In the genomic region with DNA sequence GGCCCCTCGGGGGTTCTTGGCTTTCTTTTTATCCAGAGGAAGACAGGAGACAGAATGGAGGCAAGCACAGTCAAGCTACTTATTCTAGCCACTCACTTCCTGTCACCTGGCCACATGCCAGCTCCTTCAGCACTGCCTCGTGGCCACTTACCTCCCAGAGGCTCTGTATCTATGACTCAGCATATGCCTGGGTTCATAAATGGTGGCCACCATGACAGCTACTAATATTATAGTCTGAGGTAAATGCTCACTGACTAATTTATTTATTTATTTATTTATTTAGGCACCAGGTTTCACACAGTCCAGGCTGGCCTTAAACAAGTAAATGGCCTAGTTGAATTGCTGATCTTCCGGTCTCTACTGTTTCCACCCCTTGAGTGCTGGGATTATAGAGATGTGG, we compare ENCODE assay signal across 8 mouse cellular contexts. TPM values are rescaled to one million over a fixed set of nuclear protein-coding genes. Genes with fewer than 3 reads are reported as not detected.
DNase-seq lines count a peak whose midpoint lies in the region; ATAC-seq lines count a peak whose summit lies in the region.

No protein-coding gene starts in this region.

- H3K27ac ChIP-seq in neural tube, embryonic 15.5 days (replicated peaks): no peak overlapping the region

- peaks cover 61% of the 10 kb centered on the region for H3K36me3 ChIP-seq in neural tube, embryonic 15.5 days

- no peak overlapping the region for H3K4me2 ChIP-seq in neural tube, embryonic 15.5 days

- DNase-seq in heart, adult 18-20 months: peak; percentile 31 to 36
- DNase-seq in heart, adult 8-10 months (ENCODE audit: low spot score): no peak
- DNase-seq in 416B (ENCODE audit: low read depth): peak; percentile 88
- peak; percentile 2 for DNase-seq in T-cell, adult 2 months (ENCODE audit: low spot score)
- DNase-seq in kidney, adult 9 months: peak; percentile 15
- no peak for DNase-seq in urinary bladder, postnatal 36 days (ENCODE audit: low spot score in 2 of 2)
- DNase-seq in natural killer cell, adult 2 months (ENCODE audit: low spot score in 2 of 2): no peak

- no peaks in the 10 kb centered on the region; the same call in 1 of the 2 replicates for H3K4me1 ChIP-seq in neural tube, embryonic 15.5 days

- no peaks in the 10 kb centered on the region for H3K9me3 ChIP-seq in neural tube, embryonic 15.5 days (replicated peaks)

- H3K9ac ChIP-seq in neural tube, embryonic 15.5 days (replicated peaks): no peak overlapping the region

- no peaks in the 10 kb centered on the region for H3K27me3 ChIP-seq in neural tube, embryonic 15.5 days (replicated peaks)

- no peak overlapping the region for H3K4me3 ChIP-seq in neural tube, embryonic 15.5 days (replicated peaks)

- ATAC-seq in neural tube, embryonic 15.5 days (ENCODE audit: low FRiP score): peak; percentile 38; the same call in 1 of the 2 replicates

- WGBS in neural tube, embryonic 15.5 days: 55% methylated on average over 3 of the region's 3 CpGs

RNA-seq across cellular contexts. Expression of gene Lancl1, which starts 35.0 kb away (rescaled TPM):
- 10 to 100 TPM; 34.3 to 37.1 TPM for total RNA-seq in heart, adult 18-20 months (2021)
- 10 to 100 TPM; 34.5 to 38.8 (median 38.0) TPM for total RNA-seq in heart, adult 8-10 months (2022)
- polyA plus RNA-seq in neural tube, embryonic 15.5 days (2015; fragmentation: Nextera tagmentation; extraction: Ambion mirVana): 193 and 200 TPM in 2 replicates

RNA-seq across cellular contexts. Expression of gene Myl1, which starts 58.5 kb away (rescaled TPM):
- 10 to 100 TPM; 23.8 to 29.1 TPM for total RNA-seq in heart, adult 18-20 months (2021)
- 10 to 100 TPM; 29.3 to 41.7 (median 34.9) TPM for total RNA-seq in heart, adult 8-10 months (2022)
- polyA plus RNA-seq in neural tube, embryonic 15.5 days (2015; fragmentation: Nextera tagmentation; extraction: Ambion mirVana): 44.4 and 65.8 TPM in 2 replicates

Comparison
In these comparisons a context has a peak if more than half of its experiments do, and no peak if none do; other contexts are left out.
1. DNase-seq: peak in heart, adult 18-20 months (2 of 2), 416B (single experiment), T-cell, adult 2 months (single experiment) and kidney, adult 9 months (single experiment); none in heart, adult 8-10 months (single experiment), urinary bladder, postnatal 36 days (0 of 2) and natural killer cell, adult 2 months (0 of 2).